Mouse (Mus musculus): ENCODE measurements around the gene Thada. TPM values are rescaled to one million over a fixed set of nuclear protein-coding genes. Genes with fewer than 3 reads are reported as not detected.

Thada gene
- polyA plus RNA-seq, 1 experiment from 2014 or later = 7.9 TPM

GRCm38 (mm10) chr17:84405616-84406015 is 60.4 kb downstream of the Thada start:
- H3K27ac ChIP-seq (replicated peaks) = no peak overlapping the region
- no peaks in the 10 kb centered on the region for H3K27me3 ChIP-seq
- H3K4me2 ChIP-seq (replicated peaks) = no peak overlapping the region
- H3K4me3 ChIP-seq (replicated peaks) = no peak overlapping the region
- H3K4me1 ChIP-seq = no peaks in the 10 kb centered on the region
- no peaks in the 10 kb centered on the region for H3K9me3 ChIP-seq (replicated peaks)
- H3K36me3 ChIP-seq = peaks cover 6% of the 10 kb centered on the region; the same call in 1 of the 2 replicates
- no peak overlapping the region for H3K9ac ChIP-seq
- 71% methylated on average over 6 of the region's 6 CpGs for WGBS
- no peak for ATAC-seq (ENCODE audit: insufficient number of reproducible peaks, low FRiP score, low TSS enrichment, low read depth)

GRCm38 (mm10) chr17:84401796-84402195 is 64.2 kb downstream of the Thada start:
- Histone ChIP-seq H3K27ac (replicated peaks) (no peak overlapping the region), H3K9ac (no peak overlapping the region), H3K4me1 (no peaks in the 10 kb centered on the region), H3K9me3 (replicated peaks) (no peaks in the 10 kb centered on the region), H3K36me3 (peaks cover 10% of the 10 kb centered on the region), H3K4me3 (replicated peaks) (no peak overlapping the region), H3K4me2 (replicated peaks) (no peak overlapping the region), H3K27me3 (no peaks in the 10 kb centered on the region)
- no peak for ATAC-seq (ENCODE audit: insufficient number of reproducible peaks, low FRiP score, low TSS enrichment, low read depth)
- WGBS = 77% methylated on average over 5 of the region's 5 CpGs

- no peak overlapping the region for H3K4me2 ChIP-seq (replicated peaks)
- no peak overlapping the region for H3K27ac ChIP-seq (replicated peaks)
- WGBS = 75% methylated on average over 6 of the region's 6 CpGs
- no peaks in the 10 kb centered on the region for H3K4me1 ChIP-seq
- H3K27me3 ChIP-seq = no peaks in the 10 kb centered on the region
- H3K4me3 ChIP-seq (replicated peaks) = no peak overlapping the region
- no peak overlapping the region for H3K9ac ChIP-seq
- H3K9me3 ChIP-seq (replicated peaks) = no peaks in the 10 kb centered on the region
- no peak for ATAC-seq (ENCODE audit: insufficient number of reproducible peaks, low FRiP score, low TSS enrichment, low read depth)
- H3K36me3 ChIP-seq = peaks cover 22% of the 10 kb centered on the region
Measured at GRCm38 (mm10) chr17:84399431-84399830, 66.6 kb downstream of the Thada start.

- no peak overlapping the region for H3K4me2 ChIP-seq (replicated peaks)
- ATAC-seq (ENCODE audit: insufficient number of reproducible peaks, low FRiP score, low TSS enrichment, low read depth) = no peak
- H3K4me3 ChIP-seq (replicated peaks) = no peak overlapping the region
- no peak overlapping the region for H3K9ac ChIP-seq
- no peaks in the 10 kb centered on the region for H3K9me3 ChIP-seq (replicated peaks)
- no peaks in the 10 kb centered on the region for H3K4me1 ChIP-seq
- 87% methylated on average over 2 of the region's 2 CpGs for WGBS
- no peak overlapping the region for H3K27ac ChIP-seq (replicated peaks)
- H3K36me3 ChIP-seq = peaks cover 11% of the 10 kb centered on the region
- H3K27me3 ChIP-seq = no peaks in the 10 kb centered on the region
Measured at GRCm38 (mm10) chr17:84390026-84390425, 76.0 kb downstream of the Thada start.

- Histone ChIP-seq H3K4me1 (no peaks in the 10 kb centered on the region), H3K9ac (no peak overlapping the region), H3K9me3 (replicated peaks) (no peaks in the 10 kb centered on the region), H3K27ac (replicated peaks) (no peak overlapping the region), H3K4me3 (replicated peaks) (no peak overlapping the region), H3K27me3 (no peaks in the 10 kb centered on the region), H3K36me3 (peaks cover 27% of the 10 kb centered on the region), H3K4me2 (replicated peaks) (no peak overlapping the region)
- WGBS = 86% methylated on average over 4 of the region's 4 CpGs
- ATAC-seq (ENCODE audit: insufficient number of reproducible peaks, low FRiP score, low TSS enrichment, low read depth) = no peak
Measured at GRCm38 (mm10) chr17:84386176-84386575, 79.8 kb downstream of the Thada start.

GRCm38 (mm10) chr17:84385696-84386095 is 80.3 kb downstream of the Thada start:
- Histone ChIP-seq H3K4me2 (replicated peaks) (no peak overlapping the region), H3K4me3 (replicated peaks) (no peak overlapping the region), H3K9ac (no peak overlapping the region), H3K9me3 (replicated peaks) (no peaks in the 10 kb centered on the region), H3K27ac (replicated peaks) (no peak overlapping the region), H3K36me3 (peaks cover 27% of the 10 kb centered on the region), H3K27me3 (no peaks in the 10 kb centered on the region), H3K4me1 (no peaks in the 10 kb centered on the region)
- WGBS = 78% methylated on average over 6 of the region's 6 CpGs
- ATAC-seq (ENCODE audit: insufficient number of reproducible peaks, low FRiP score, low TSS enrichment, low read depth) = no peak

- Histone ChIP-seq H3K27me3 (no peaks in the 10 kb centered on the region), H3K4me3 (replicated peaks) (no peak overlapping the region), H3K9me3 (replicated peaks) (no peaks in the 10 kb centered on the region), H3K27ac (replicated peaks) (no peak overlapping the region), H3K4me2 (replicated peaks) (no peak overlapping the region), H3K9ac (no peak overlapping the region), H3K36me3 (peaks cover 31% of the 10 kb centered on the region), H3K4me1 (no peaks in the 10 kb centered on the region)
- no peak for ATAC-seq (ENCODE audit: insufficient number of reproducible peaks, low FRiP score, low TSS enrichment, low read depth)
Measured at GRCm38 (mm10) chr17:84384661-84385060, 81.3 kb downstream of the Thada start.

- Histone ChIP-seq H3K36me3 (peaks cover 24% of the 10 kb centered on the region), H3K9me3 (replicated peaks) (no peaks in the 10 kb centered on the region), H3K4me2 (replicated peaks) (no peak overlapping the region), H3K27me3 (no peaks in the 10 kb centered on the region), H3K9ac (no peak overlapping the region), H3K4me1 (no peaks in the 10 kb centered on the region), H3K27ac (replicated peaks) (no peak overlapping the region), H3K4me3 (replicated peaks) (no peak overlapping the region)
- no peak for ATAC-seq (ENCODE audit: insufficient number of reproducible peaks, low FRiP score, low TSS enrichment, low read depth)
- 97% methylated on average over 9 of the region's 9 CpGs for WGBS
Measured at GRCm38 (mm10) chr17:84380340-84380739, 85.7 kb downstream of the Thada start.

GRCm38 (mm10) chr17:84376882-84377281 is 89.1 kb downstream of the Thada start:
- Histone ChIP-seq H3K27ac (replicated peaks) (no peak overlapping the region), H3K9me3 (replicated peaks) (no peaks in the 10 kb centered on the region), H3K4me1 (peaks cover 12% of the 10 kb centered on the region), H3K4me2 (replicated peaks) (no peak overlapping the region), H3K36me3 (peaks cover 4% of the 10 kb centered on the region; the same call in 1 of the 2 replicates), H3K4me3 (replicated peaks) (no peak overlapping the region), H3K27me3 (no peaks in the 10 kb centered on the region), H3K9ac (no peak overlapping the region)
- 79% methylated on average over 4 of the region's 4 CpGs for WGBS
- no peak for ATAC-seq (ENCODE audit: insufficient number of reproducible peaks, low FRiP score, low TSS enrichment, low read depth)

GRCm38 (mm10) chr17:84372411-84373045 is 93.5 kb downstream of the Thada start:
- no peaks in the 10 kb centered on the region for H3K9me3 ChIP-seq (replicated peaks)
- peaks cover 42% of the 10 kb centered on the region for H3K4me1 ChIP-seq
- H3K4me2 ChIP-seq (replicated peaks) = no peak overlapping the region
- H3K4me3 ChIP-seq (replicated peaks) = no peak overlapping the region
- no peaks in the 10 kb centered on the region for H3K27me3 ChIP-seq
- H3K36me3 ChIP-seq = no peaks in the 10 kb centered on the region
- no peak overlapping the region for H3K9ac ChIP-seq
- no peak for ATAC-seq (ENCODE audit: insufficient number of reproducible peaks, low FRiP score, low TSS enrichment, low read depth)
- 55% methylated on average over 6 of the region's 6 CpGs for WGBS
- H3K27ac ChIP-seq (replicated peaks) = no peak overlapping the region

GRCm38 (mm10) chr17:84370385-84370784 is 95.6 kb downstream of the Thada start:
- WGBS = 54% methylated on average over 5 of the region's 5 CpGs
- H3K4me1 ChIP-seq = peaks cover 52% of the 10 kb centered on the region
- H3K27ac ChIP-seq (replicated peaks) = peak overlapping the region; percentile 71
- H3K9ac ChIP-seq = no peak overlapping the region
- H3K4me3 ChIP-seq (replicated peaks) = no peak overlapping the region
- H3K27me3 ChIP-seq = no peaks in the 10 kb centered on the region
- no peaks in the 10 kb centered on the region for H3K36me3 ChIP-seq
- H3K9me3 ChIP-seq (replicated peaks) = no peaks in the 10 kb centered on the region
- no peak overlapping the region for H3K4me2 ChIP-seq (replicated peaks)
- ATAC-seq (ENCODE audit: insufficient number of reproducible peaks, low FRiP score, low TSS enrichment, low read depth) = no peak

- no peak overlapping the region for H3K9ac ChIP-seq
- H3K27me3 ChIP-seq = no peaks in the 10 kb centered on the region
- peaks cover 58% of the 10 kb centered on the region for H3K4me1 ChIP-seq
- H3K4me3 ChIP-seq (replicated peaks) = no peak overlapping the region
- WGBS = 46% methylated on average over 3 of the region's 3 CpGs
- H3K36me3 ChIP-seq = no peaks in the 10 kb centered on the region
- H3K27ac ChIP-seq (replicated peaks) = no peak overlapping the region
- H3K4me2 ChIP-seq (replicated peaks) = no peak overlapping the region
- no peak for ATAC-seq (ENCODE audit: insufficient number of reproducible peaks, low FRiP score, low TSS enrichment, low read depth)
- no peaks in the 10 kb centered on the region for H3K9me3 ChIP-seq (replicated peaks)
Measured at GRCm38 (mm10) chr17:84369769-84370168, 96.2 kb downstream of the Thada start.
